Mouse (Mus musculus): ENCODE data around the gene Hist1h4j.
A peak's percentile ranks its signal among the peaks of the same experiment; 100 is the strongest.

Gene Hist1h4j

GRCm38 (mm10) chr13:21779767-21780731, 45.2 kb downstream of the Hist1h4j start, which contains the start of gene Hist1h1b:
Hist1h1b (minus strand) TSS chr13:21780625.
- peak; percentile 88 to 91 for DNase-seq (ENCODE audit: low spot score in 2 of 2)

- peak; percentile 39 to 54 for DNase-seq (ENCODE audit: low spot score in 2 of 2)
Observed at GRCm38 (mm10) chr13:21781021-21781555, 46.2 kb downstream of the Hist1h4j start.

DNA sequence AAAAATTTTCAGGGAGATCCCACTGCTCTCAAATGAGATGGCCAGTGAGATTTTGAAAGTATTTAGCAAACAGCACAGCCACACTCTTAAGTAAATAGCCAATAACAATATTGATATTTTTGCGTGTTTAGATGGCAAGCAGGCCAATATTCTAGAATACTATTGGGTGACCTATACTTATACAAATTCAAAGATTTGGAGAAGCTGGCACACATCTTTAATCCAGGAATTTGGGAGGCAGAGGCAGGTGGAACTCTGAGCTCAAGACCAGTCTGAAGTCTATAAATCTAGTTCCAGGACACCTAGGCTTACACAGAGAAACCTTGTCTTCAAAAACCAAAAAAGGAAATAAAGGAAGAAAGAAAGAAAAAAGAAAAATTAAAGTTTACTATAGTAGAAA, 46.8 kb downstream of the Hist1h4j start:
- DNase-seq (ENCODE audit: low spot score in 2 of 2): peak; percentile 12 to 15

- DNase-seq (ENCODE audit: low spot score in 2 of 2): peak; percentile 54 to 74
Observed at GRCm38 (mm10) chr13:21782361-21783254, 47.7 kb downstream of the Hist1h4j start.

DNA sequence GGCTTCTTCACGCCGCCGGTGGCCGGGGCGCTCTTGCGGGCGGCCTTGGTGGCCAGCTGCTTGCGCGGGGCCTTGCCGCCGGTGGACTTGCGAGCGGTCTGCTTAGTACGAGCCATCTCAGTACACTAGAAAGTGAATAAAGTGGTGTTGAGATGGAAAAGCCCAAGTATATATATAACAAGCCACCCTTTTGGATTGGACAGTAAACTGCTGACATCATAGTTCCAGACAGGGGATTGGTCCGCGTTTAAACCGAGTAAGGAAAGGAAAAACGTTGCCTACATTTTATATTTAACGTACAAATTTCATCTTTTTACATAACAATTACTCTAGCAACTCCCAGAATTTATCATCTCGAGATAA, 48.4 kb downstream of the Hist1h4j start, which contains the start of gene Hist1h3i:
TSS of gene Hist1h3i (minus strand) at position 116 of the 363 bp plus-strand sequence.
- peak; percentile 68 to 71 for DNase-seq (ENCODE audit: low spot score in 2 of 2)

DNA sequence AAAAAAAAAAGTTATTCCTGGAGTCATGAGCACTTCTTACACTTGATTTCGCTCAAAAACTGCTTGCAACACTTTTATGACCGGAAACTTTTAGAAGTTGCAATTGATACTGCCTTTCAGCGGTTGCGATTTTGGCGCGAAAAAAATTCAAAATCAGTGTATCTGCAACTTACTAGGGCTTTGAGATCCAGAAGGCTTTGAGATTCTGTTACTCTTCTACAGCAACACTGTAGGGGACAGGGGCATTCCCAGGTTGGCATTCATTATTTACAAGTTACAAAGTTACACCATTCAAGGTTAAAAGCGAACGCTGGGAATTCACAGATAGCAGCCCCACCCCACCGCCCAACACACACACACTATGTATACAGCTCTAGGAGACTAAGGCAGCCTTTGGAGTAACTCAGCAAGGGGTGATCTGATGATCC, 48.9 kb downstream of the Hist1h4j start:
- DNase-seq (ENCODE audit: low spot score in 2 of 2): peak; percentile 62 to 69

GRCm38 (mm10) chr13:21784311-21784710, 49.4 kb downstream of the Hist1h4j start:
- DNase-seq (ENCODE audit: low spot score in 2 of 2): peak in 1 of 2 experiments; percentile 30
